Mouse (Mus musculus) kidney, embryonic 16.5 days (tissue): Measurements from ENCODE around the gene BC029722. TPM values are rescaled to one million over a fixed set of nuclear protein-coding genes. Genes with fewer than 3 reads are reported as not detected.

Experiments used
- ATAC-seq: fragments of 200-750 bp; cut with Nextera tagmentation; 2 replicates; pipeline ENCODE4 v1.8.0; 2017; ENCODE audit warnings: moderate TSS enrichment; ENCODE audit not compliant: low FRiP score, low TSS enrichment
- H3K27ac ChIP-seq: fragments of 300-500 bp; sonication (generic); 2 replicates; pipeline ENCODE4 v1.5.1; 2014; ENCODE audit warnings: low read length
- H3K27me3 ChIP-seq: fragments of 300-500 bp; sonication (generic); 2 replicates; pipeline ENCODE4 v1.6.1; 2014; ENCODE audit warnings: low read length, control low read depth, mixed read lengths; ENCODE audit not compliant: insufficient read depth
- H3K36me3 ChIP-seq: fragments of 300-500 bp; sonication (generic); 2 replicates; pipeline ENCODE4 v1.6.1; 2014; ENCODE audit warnings: low read length, control low read depth, mixed read lengths; ENCODE audit not compliant: insufficient read depth
- H3K4me1 ChIP-seq: fragments of 300-500 bp; sonication (generic); 2 replicates; pipeline ENCODE4 v1.6.1; 2014; ENCODE audit warnings: low read length, control low read depth, mixed read lengths; ENCODE audit not compliant: insufficient read depth
- H3K4me2 ChIP-seq: fragments of 300-500 bp; sonication (generic); replicated peaks from 2 replicates; pipeline ENCODE4 v1.6.1; 2014; ENCODE audit warnings: low read depth, low read length
- H3K4me3 ChIP-seq: fragments of 300-500 bp; sonication (generic); 2 replicates; pipeline ENCODE4 v1.5.1; 2014; ENCODE audit warnings: mild to moderate bottlenecking, low read length
- H3K9ac ChIP-seq: fragments of 300-500 bp; sonication (generic); replicated peaks from 2 replicates; pipeline ENCODE4 v1.6.1; 2014; ENCODE audit warnings: low read length
- H3K9me3 ChIP-seq: fragments of 300-500 bp; sonication (generic); 2 replicates; pipeline ENCODE4 v1.6.1; 2016; ENCODE audit warnings: low read length, control low read depth
- whole genome bisulfite sequencing: fragments of 180-500 bp; shearing (Covaris S2); extraction: QIAGEN DNeasy Blood & Tissue Kit; methylation state at CpG from one replicate; pipeline ENCODE4 v1.1.7; 2014; 5-methylcytosine and 5-hydroxymethylcytosine counted together
- polyA plus RNA-seq: library from polyadenylated mRNA; unstranded; fragments of >200 nt; fragmentation: Nextera tagmentation; extraction: Ambion mirVana; gene quantifications from 2 replicates; pipeline ENCODE4 v1.2.1, GENCODE M21; 2015

The BC029722 gene
- polyA plus RNA-seq, 1 experiment from 2014 or later: 20.0 TPM

DNA sequence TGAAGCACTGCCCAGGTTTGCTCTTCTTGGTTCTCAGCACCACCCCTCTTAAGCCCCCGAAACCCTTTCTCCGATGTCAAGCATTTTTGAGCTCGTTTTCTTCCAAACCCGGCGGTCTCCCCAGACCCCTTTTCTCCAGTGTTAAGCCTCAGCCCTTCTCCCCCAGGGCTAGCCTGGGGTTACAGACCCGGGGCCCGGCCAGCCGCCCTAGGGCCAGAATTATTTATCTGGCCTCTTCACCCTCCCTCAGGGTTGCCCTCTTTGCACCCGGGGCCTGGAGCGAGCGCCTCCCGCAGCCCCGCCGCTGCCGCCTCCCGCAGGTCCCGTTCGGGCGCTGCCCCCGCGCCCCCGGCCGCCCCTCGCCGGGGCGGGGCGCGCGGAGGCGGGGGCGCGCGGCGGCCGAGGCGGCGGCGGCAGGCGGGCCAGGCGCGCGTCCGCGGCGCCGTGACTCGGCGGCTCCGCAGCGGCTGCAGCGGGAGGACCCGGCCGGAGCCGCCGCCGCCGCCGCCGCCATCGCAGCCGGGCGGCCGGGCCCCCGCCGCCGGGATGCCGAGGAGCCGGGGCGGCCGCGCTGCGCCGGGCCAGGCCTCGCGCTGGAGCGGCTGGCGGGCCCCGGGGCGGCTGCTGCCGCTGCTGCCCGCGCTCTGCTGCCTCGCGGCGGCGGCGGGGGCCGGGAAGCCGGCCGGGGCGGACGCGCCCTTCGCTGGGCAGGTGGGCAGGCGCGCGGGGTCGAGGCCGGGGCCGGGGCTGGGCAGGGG is 44.1 kb downstream of the BC029722 start, which contains the start of gene Mmp24:
Mmp24 (plus strand) TSS at position 416 of the 758 bp plus-strand sequence.
- ATAC-seq: no peak
- H3K9ac ChIP-seq: no peak within 1 kb of the TSS; the same call in 1 of the 2 replicates
- H3K4me2 ChIP-seq: peak within 1 kb of the TSS; percentile 99
- no peaks in the 10 kb centered on the region for H3K36me3 ChIP-seq
- H3K4me3 ChIP-seq: peak within 1 kb of the TSS; percentile 58
- no peak within 1 kb of the TSS for H3K27ac ChIP-seq
- no peaks in the 10 kb centered on the region for H3K9me3 ChIP-seq
- H3K4me1 ChIP-seq: peaks cover 3% of the 10 kb centered on the region
- WGBS: 2% methylated on average over 79 of the region's 100 CpGs
- peaks cover 45% of the 10 kb centered on the region for H3K27me3 ChIP-seq

DNA sequence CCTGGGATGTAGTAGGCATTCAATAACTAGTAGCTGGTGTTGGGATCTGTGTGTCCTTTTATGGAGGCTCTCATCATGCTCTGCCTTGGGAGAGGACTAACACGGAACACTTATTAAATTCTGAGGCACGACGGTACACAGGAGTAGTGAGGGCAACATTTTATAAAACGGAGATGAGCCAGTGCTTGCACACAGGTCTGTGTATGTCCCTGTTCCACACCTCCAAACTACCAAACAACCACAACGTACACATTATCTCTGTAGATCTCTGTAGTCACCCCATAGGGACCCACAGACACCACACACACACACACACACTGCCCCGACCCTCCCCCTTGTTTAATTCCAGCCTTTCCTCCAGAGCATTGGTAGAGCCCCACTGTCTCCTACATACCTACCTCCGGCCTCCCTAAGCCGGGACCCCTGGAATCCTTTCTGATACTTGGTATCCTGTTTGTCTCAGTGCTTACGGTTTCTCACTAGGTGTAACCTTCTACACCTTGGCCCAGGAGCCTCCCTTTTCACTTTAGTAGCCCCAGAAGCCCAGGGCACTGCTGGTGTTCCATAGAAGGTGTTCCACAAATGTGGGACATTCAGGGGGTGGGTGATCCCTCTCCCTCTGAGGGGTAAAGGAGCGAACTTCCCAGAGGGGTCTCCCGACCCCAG is 44.8 kb downstream of the BC029722 start:
- Histone ChIP-seq H3K9me3 (no peaks in the 10 kb centered on the region), H3K27ac (no peak overlapping the region), H3K9ac (no peak overlapping the region), H3K4me3 (peak overlapping the region; percentile 58; the same call in 1 of the 2 replicates), H3K27me3 (peaks cover 45% of the 10 kb centered on the region), H3K36me3 (no peaks in the 10 kb centered on the region), H3K4me2 (no peak overlapping the region), H3K4me1 (peaks cover 3% of the 10 kb centered on the region)
- ATAC-seq: no peak; the same call in 1 of the 2 replicates
- WGBS: 54% methylated on average over 11 of the region's 11 CpGs

DNA sequence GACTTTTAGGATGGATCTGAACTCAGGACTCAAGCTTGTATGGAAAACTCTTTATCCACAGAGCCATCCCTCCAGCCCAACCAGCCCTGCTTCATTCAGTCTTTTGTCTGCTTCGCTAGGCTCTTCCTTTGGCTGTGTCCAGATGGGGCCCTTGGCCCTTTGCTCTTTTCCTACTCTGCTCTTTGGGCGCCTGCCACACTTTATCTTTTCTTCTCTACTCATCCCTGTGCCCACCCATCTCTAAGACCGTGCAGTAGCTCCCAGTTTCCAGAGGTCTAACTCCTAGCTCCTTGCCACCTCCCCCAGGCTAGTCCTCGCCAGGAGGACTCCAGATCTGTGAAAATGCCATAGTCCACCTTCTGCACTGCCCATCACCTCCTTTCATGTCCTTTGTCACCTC is 45.6 kb downstream of the BC029722 start:
- no peak for ATAC-seq
- no peak overlapping the region for H3K27ac ChIP-seq
- 74% methylated on average over 4 of the region's 4 CpGs for WGBS
- peaks cover 3% of the 10 kb centered on the region for H3K4me1 ChIP-seq
- no peaks in the 10 kb centered on the region for H3K9me3 ChIP-seq
- H3K36me3 ChIP-seq: no peaks in the 10 kb centered on the region
- peaks cover 45% of the 10 kb centered on the region for H3K27me3 ChIP-seq
- H3K4me3 ChIP-seq: no peak overlapping the region
- H3K4me2 ChIP-seq: no peak overlapping the region
- no peak overlapping the region for H3K9ac ChIP-seq

Other genes starting within 250 kb of the BC029722 start
- gene Gss, start 226.6 kb downstream of the BC029722 start, polyA plus RNA-seq: 65.2 and 71.3 TPM in 2 replicates
- gene Myh7b, start 208.2 kb downstream of the BC029722 start, polyA plus RNA-seq: 0.56 and 1.7 TPM in 2 replicates
- 135 and 143 TPM in 2 replicates for gene Trpc4ap, start 127.0 kb downstream of the BC029722 start, polyA plus RNA-seq
- gene Edem2, start 90.0 kb downstream of the BC029722 start, polyA plus RNA-seq: 43.2 and 44.8 TPM in 2 replicates
- not detected in 2 replicates for gene Gm17581, start 83.6 kb downstream of the BC029722 start, polyA plus RNA-seq
- 13.0 and 13.1 TPM in 2 replicates for gene Procr, start 68.3 kb downstream of the BC029722 start, polyA plus RNA-seq
- 0.07 and 0.09 TPM in 2 replicates for gene Mmp24, start 44.1 kb downstream of the BC029722 start, polyA plus RNA-seq
- gene Eif6, start 7.5 kb upstream of the BC029722 start, polyA plus RNA-seq: 216 and 233 TPM in 2 replicates
- 0.18 and 0.21 TPM in 2 replicates for gene Fam83c, start 15.4 kb upstream of the BC029722 start, polyA plus RNA-seq
- 84.1 and 94.3 TPM in 2 replicates for gene Uqcc1, start 110.9 kb upstream of the BC029722 start, polyA plus RNA-seq
- not detected in 2 replicates for gene Gm15557, start 121.3 kb upstream of the BC029722 start, polyA plus RNA-seq
- gene Gdf5, start 125.9 kb upstream of the BC029722 start, polyA plus RNA-seq: 0.64 and 1.3 TPM in 2 replicates
- 18.1 and 19.8 TPM in 2 replicates for gene Cep250, start 137.0 kb upstream of the BC029722 start, polyA plus RNA-seq
- 1.4 and 2.2 TPM in 2 replicates for gene 6430550D23Rik, start 188.6 kb upstream of the BC029722 start, polyA plus RNA-seq
- 288 and 302 TPM in 2 replicates for gene Ergic3, start 188.6 kb upstream of the BC029722 start, polyA plus RNA-seq
- gene Fer1l4, start 233.5 kb upstream of the BC029722 start, polyA plus RNA-seq: 0.15 and 0.37 TPM in 2 replicates
- 2.8 and 3.3 TPM in 2 replicates for gene Spag4, start 245.7 kb upstream of the BC029722 start, polyA plus RNA-seq